Mouse (Mus musculus) liver, embryonic 11.5 days (tissue): ENCODE data around the gene Tfpt. TPM values are rescaled to one million over a fixed set of nuclear protein-coding genes. Genes with fewer than 3 reads are reported as not detected.

Experiments used
- ATAC-seq: fragments of 200-750 bp; cut with Nextera tagmentation; replicated peaks from 2 replicates; pipeline ENCODE4 v1.8.0; 2017; ENCODE audit warnings: moderate number of reproducible peaks, mild to moderate bottlenecking, moderate TSS enrichment, moderate library complexity; ENCODE audit not compliant: low FRiP score
- DNase-seq: peaks from one replicate; pipeline ENCODE4 v3.0.0-alpha.2; 2017; ENCODE audit warnings: low spot score
- H3K27ac ChIP-seq: fragments of 300-500 bp; sonication (generic); 2 replicates; pipeline ENCODE4 v1.5.1; 2014; ENCODE audit warnings: mild to moderate bottlenecking, low read depth, low read length, control low read depth
- H3K27me3 ChIP-seq: fragments of 300-500 bp; sonication (generic); replicated peaks from 2 replicates; pipeline ENCODE4 v1.6.1; 2014; ENCODE audit warnings: low read length, mixed read lengths; ENCODE audit not compliant: control insufficient read depth, insufficient read depth
- H3K36me3 ChIP-seq: fragments of 300-500 bp; sonication (generic); 2 replicates; pipeline ENCODE4 v1.6.1; 2014; ENCODE audit warnings: mild to moderate bottlenecking, low read length, moderate library complexity, mixed read lengths; ENCODE audit not compliant: control insufficient read depth, insufficient read depth
- H3K4me1 ChIP-seq: fragments of 300-500 bp; sonication (generic); replicated peaks from 2 replicates; pipeline ENCODE4 v1.6.1; 2014; ENCODE audit warnings: low read length, mixed read lengths; ENCODE audit not compliant: control insufficient read depth, insufficient read depth
- H3K4me2 ChIP-seq: fragments of 300-500 bp; sonication (generic); 2 replicates; pipeline ENCODE4 v1.6.1; 2014; ENCODE audit warnings: mild to moderate bottlenecking, control low read depth, moderate library complexity
- H3K4me3 ChIP-seq: fragments of 300-500 bp; sonication (generic); 2 replicates; pipeline ENCODE4 v1.5.1; 2014; ENCODE audit warnings: low read depth, low read length, control low read depth
- H3K9ac ChIP-seq: fragments of 300-500 bp; sonication (generic); 2 replicates; pipeline ENCODE4 v1.6.1; 2014; ENCODE audit warnings: low read depth, low read length, control low read depth
- H3K9me3 ChIP-seq: fragments of 300-500 bp; sonication (generic); 2 replicates; pipeline ENCODE4 v1.6.1; 2016; ENCODE audit warnings: low read length, inconsistent platforms, mixed read lengths; ENCODE audit not compliant: control insufficient read depth
- WGBS: fragments of 180-500 bp; shearing (Covaris S2); extraction: QIAGEN DNeasy Blood & Tissue Kit; methylation state at CpG from one replicate; pipeline ENCODE4 v1.1.7; 2014; 5-methylcytosine and 5-hydroxymethylcytosine counted together
- polyA plus RNA-seq: library from polyadenylated mRNA; unstranded; fragments of >200 nt; fragmentation: Nextera tagmentation; extraction: Ambion mirVana; gene quantifications from 2 replicates; pipeline ENCODE4 v1.2.1, GENCODE M21; 2014

The Tfpt gene
- polyA plus RNA-seq, 1 experiment from 2014 or later = 21.5 TPM

- ATAC-seq (peak; percentile 50), DNase-seq (peak; percentile 49)
- Histone ChIP-seq H3K36me3 (peaks cover 27% of the 10 kb centered on the region), H3K4me3 (peak overlapping the region; percentile 71), H3K4me2 (peak overlapping the region; percentile 92), H3K4me1 (peaks cover 14% of the 10 kb centered on the region), H3K27me3 (no peaks in the 10 kb centered on the region), H3K9me3 (no peaks in the 10 kb centered on the region), H3K27ac (peak overlapping the region; percentile 79), H3K9ac (peak overlapping the region; percentile 82)
- 28% methylated on average over 15 of the region's 15 CpGs for WGBS
Measured at GRCm38 (mm10) chr7:3664524-3665214, 34.9 kb upstream of the Tfpt start.

- H3K4me2 ChIP-seq = no peak overlapping the region
- H3K27ac ChIP-seq = no peak overlapping the region
- no peaks in the 10 kb centered on the region for H3K9me3 ChIP-seq
- H3K9ac ChIP-seq = no peak overlapping the region
- H3K36me3 ChIP-seq = peaks cover 84% of the 10 kb centered on the region
- no peaks in the 10 kb centered on the region for H3K27me3 ChIP-seq
- no peak for ATAC-seq
- no peak overlapping the region for H3K4me3 ChIP-seq
- peaks cover under 1% of the 10 kb centered on the region; the same call in 1 of the 2 replicates for H3K4me1 ChIP-seq
- DNase-seq = no peak
- WGBS = 93% methylated on average over 14 of the region's 14 CpGs
Measured at GRCm38 (mm10) chr7:3658578-3658977, 28.8 kb upstream of the Tfpt start.

GRCm38 (mm10) chr7:3656966-3657365, 27.2 kb upstream of the Tfpt start:
- H3K9ac ChIP-seq = no peak overlapping the region
- H3K36me3 ChIP-seq = peaks cover 91% of the 10 kb centered on the region
- no peak overlapping the region for H3K27ac ChIP-seq
- H3K9me3 ChIP-seq = no peaks in the 10 kb centered on the region
- H3K27me3 ChIP-seq = no peaks in the 10 kb centered on the region
- H3K4me2 ChIP-seq = no peak overlapping the region
- no peaks in the 10 kb centered on the region for H3K4me1 ChIP-seq
- H3K4me3 ChIP-seq = no peak overlapping the region
- DNase-seq = no peak
- ATAC-seq = no peak
- WGBS = 83% methylated on average over 4 of the region's 4 CpGs

- DNase-seq (no peak), ATAC-seq (no peak)
- Histone ChIP-seq H3K4me3 (peak overlapping the region; percentile 99), H3K36me3 (peaks cover 13% of the 10 kb centered on the region), H3K27me3 (no peaks in the 10 kb centered on the region), H3K4me2 (peak overlapping the region; percentile 90), H3K27ac (no peak overlapping the region), H3K9me3 (no peaks in the 10 kb centered on the region), H3K4me1 (peaks cover 29% of the 10 kb centered on the region), H3K9ac (peak overlapping the region; percentile 99)
- WGBS = 64% methylated on average over 4 of the region's 4 CpGs
Measured at GRCm38 (mm10) chr7:3646641-3647040, 16.9 kb upstream of the Tfpt start.

- 15% methylated on average over 9 of the region's 9 CpGs for WGBS
- ATAC-seq (no peak), DNase-seq (no peak)
- H3K4me1 ChIP-seq = peaks cover 29% of the 10 kb centered on the region
- H3K36me3 ChIP-seq = peaks cover 12% of the 10 kb centered on the region
- H3K9me3 ChIP-seq = no peaks in the 10 kb centered on the region
- H3K27ac ChIP-seq = no peak overlapping the region
- H3K4me2 ChIP-seq = peak overlapping the region; percentile 90
- H3K9ac ChIP-seq = peak overlapping the region; percentile 99
- H3K4me3 ChIP-seq = peak overlapping the region; percentile 99
- no peaks in the 10 kb centered on the region for H3K27me3 ChIP-seq
Measured at GRCm38 (mm10) chr7:3646188-3646587, 16.5 kb upstream of the Tfpt start.

GRCm38 (mm10) chr7:3645488-3646025, 15.8 kb upstream of the Tfpt start:
- Histone ChIP-seq H3K9me3 (no peaks in the 10 kb centered on the region), H3K36me3 (peaks cover 10% of the 10 kb centered on the region; the same call in 1 of the 2 replicates), H3K4me1 (peaks cover 29% of the 10 kb centered on the region), H3K27me3 (no peaks in the 10 kb centered on the region), H3K4me3 (peak overlapping the region; percentile 99), H3K4me2 (peak overlapping the region; percentile 90), H3K27ac (peak overlapping the region; percentile 98), H3K9ac (peak overlapping the region; percentile 99)
- under 1% methylated on average over 53 of the region's 58 CpGs for WGBS
- ATAC-seq (peak; percentile 1; the same call in 1 of the 2 replicates), DNase-seq (no peak)

GRCm38 (mm10) chr7:3644672-3645487, 15.2 kb upstream of the Tfpt start, which contains the start of gene Cnot3:
TSS of gene Cnot3 (plus strand) at chr7:3645268.
- H3K4me1 ChIP-seq = peaks cover 29% of the 10 kb centered on the region
- H3K4me2 ChIP-seq = peak within 1 kb of the TSS; percentile 90
- H3K27me3 ChIP-seq = no peaks in the 10 kb centered on the region
- peak; percentile 96 for ATAC-seq
- peak within 1 kb of the TSS; percentile 99 for H3K9ac ChIP-seq
- peak; percentile 92 for DNase-seq
- peaks cover 13% of the 10 kb centered on the region for H3K36me3 ChIP-seq
- H3K4me3 ChIP-seq = peak within 1 kb of the TSS; percentile 99
- WGBS = under 1% methylated on average over 55 of the region's 58 CpGs
- H3K9me3 ChIP-seq = no peaks in the 10 kb centered on the region
- peak within 1 kb of the TSS; percentile 98 for H3K27ac ChIP-seq

GRCm38 (mm10) chr7:3644348-3644671, 14.6 kb upstream of the Tfpt start:
- no peak for ATAC-seq
- H3K4me1 ChIP-seq = peaks cover 29% of the 10 kb centered on the region
- DNase-seq = no peak

More at GRCm38 (mm10) chr7:3644348-3644671, 14.6 kb upstream of the Tfpt start:
- H3K9ac ChIP-seq = 0 out of 2 replicates have a peak overlapping the region, but pooled peaks have one; percentile 20
- H3K4me3 ChIP-seq = peak overlapping the region; percentile 99
- H3K27ac ChIP-seq = peak overlapping the region; percentile 6
- H3K4me2 ChIP-seq = peak overlapping the region; percentile 90
- H3K27me3 ChIP-seq = no peaks in the 10 kb centered on the region
- 0% methylated on average over 11 of the region's 11 CpGs for WGBS
- H3K36me3 ChIP-seq = peaks cover 15% of the 10 kb centered on the region
- no peaks in the 10 kb centered on the region for H3K9me3 ChIP-seq
